Mouse (Mus musculus) cerebellum, adult 11-12 months (tissue): Measurements from ENCODE around the gene Gm13040.
"Not testable (repeated sequence)": the region's sequence is repeated elsewhere in the genome, so short reads cannot be mapped to it uniquely, and the experiment has no call there.

Experiments used
- DNase-seq: peaks from one replicate; pipeline ENCODE4 v3.0.0; 2022

Gm13040 gene

DNA sequence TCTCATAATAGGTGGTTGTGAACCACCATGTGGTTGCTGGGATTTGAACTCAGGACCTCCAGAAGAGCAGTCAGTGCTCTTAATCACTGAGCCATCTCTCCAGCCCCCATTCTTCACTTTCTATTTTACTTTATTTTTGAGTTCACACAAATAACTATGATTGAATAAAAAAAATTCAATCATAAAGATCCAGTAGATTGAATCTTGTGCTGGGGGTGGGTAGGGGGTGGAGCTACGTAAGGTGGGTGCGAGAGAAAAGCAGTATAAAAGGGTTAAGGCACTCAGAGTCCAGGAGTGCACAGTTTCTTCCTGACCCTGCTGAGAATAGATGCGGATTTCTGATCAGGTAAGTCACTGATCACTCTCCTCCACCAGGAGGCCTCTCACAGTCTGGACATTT lies at the start of gene Gm13040:
TSS of gene Gm13040 (plus strand) at position 301 of the 400 bp plus-strand sequence.
- not testable (repeated sequence) for DNase-seq

GRCm38 (mm10) chr4:143511043-143511442 lies 24.7 kb upstream of the Gm13040 start, which contains the start of gene Gm13043:
Gene Gm13043 (plus strand): TSS chr4:143511343.
- no peak for DNase-seq

DNA sequence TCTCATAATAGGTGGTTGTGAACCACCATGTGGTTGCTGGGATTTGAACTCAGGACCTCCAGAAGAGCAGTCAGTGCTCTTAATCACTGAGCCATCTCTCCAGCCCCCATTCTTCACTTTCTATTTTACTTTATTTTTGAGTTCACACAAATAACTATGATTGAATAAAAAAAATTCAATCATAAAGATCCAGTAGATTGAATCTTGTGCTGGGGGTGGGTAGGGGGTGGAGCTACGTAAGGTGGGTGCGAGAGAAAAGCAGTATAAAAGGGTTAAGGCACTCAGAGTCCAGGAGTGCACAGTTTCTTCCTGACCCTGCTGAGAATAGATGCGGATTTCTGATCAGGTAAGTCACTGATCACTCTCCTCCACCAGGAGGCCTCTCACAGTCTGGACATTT lies 15.6 kb downstream of the Gm13040 start, which contains the start of the genes BC080695 and Gm13057:
TSS of gene BC080695 (plus strand) at position 301 of the 400 bp plus-strand sequence.
TSS of gene Gm13057 (plus strand) at position 310 of the 400 bp plus-strand sequence.
- DNase-seq, result not testable (repeated sequence)
